Mouse (Mus musculus) C2C12 (cell line): ENCODE results near the gene Dbn1.

Experiments
- CTCF ChIP-seq: IDR thresholded peaks from one replicate; pipeline ENCODE4 v1.5.1; 2011; ENCODE audit not compliant: control insufficient read depth, insufficient read depth, insufficient read length
- FOSL1 ChIP-seq: IDR thresholded peaks from one replicate; pipeline ENCODE4 v1.8.0; 2011; ENCODE audit warnings: mild to moderate bottlenecking, low read length; ENCODE audit not compliant: poor library complexity, insufficient read depth, severe bottlenecking
- MAX ChIP-seq: IDR thresholded peaks from one replicate; pipeline ENCODE4 v1.6.1; 2011; ENCODE audit warnings: mild to moderate bottlenecking, control low read depth
- MYOD1 ChIP-seq: IDR thresholded peaks from one replicate; pipeline ENCODE4 v1.6.1; 2011; ENCODE audit warnings: low read depth; ENCODE audit not compliant: control insufficient read depth, insufficient read length
- MYOG ChIP-seq: IDR thresholded peaks from one replicate; pipeline ENCODE4 v1.6.1; 2011; ENCODE audit not compliant: control insufficient read depth, insufficient read length; ENCODE audit errors: extremely low read depth
- USF1 ChIP-seq: IDR thresholded peaks from one replicate; pipeline ENCODE4 v1.6.1; 2011; ENCODE audit warnings: low read depth, mild to moderate bottlenecking, control low read depth, moderate library complexity

DNA sequence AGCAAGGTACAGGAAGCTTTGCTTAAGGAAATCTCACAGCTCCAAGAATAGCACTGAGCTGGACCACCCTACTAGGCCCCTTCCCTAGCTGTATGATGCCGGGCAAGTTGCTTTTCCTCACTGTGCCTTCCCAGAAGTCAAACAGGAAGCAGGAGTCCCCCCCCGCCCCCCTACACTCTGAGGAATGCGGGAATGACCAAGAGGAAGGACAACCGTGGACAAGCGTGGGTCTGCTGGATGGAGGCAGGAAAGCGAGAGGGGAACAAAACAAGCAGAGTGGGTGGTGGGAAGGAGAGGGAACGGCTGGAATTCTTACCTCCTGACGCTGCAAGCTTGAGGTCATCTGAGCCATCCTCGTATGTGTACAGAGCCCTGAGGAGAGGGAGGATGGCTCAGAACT lies 4.8 kb downstream of the Dbn1 start:
- TF ChIP-seq CTCF: no peak
- no peak for TF ChIP-seq USF1
- no peak for TF ChIP-seq MAX
- TF ChIP-seq MYOD1: no peak
- no peak for TF ChIP-seq FOSL1
- no peak for TF ChIP-seq MYOG
